Mouse (Mus musculus) lung, adult 2 months (tissue): ENCODE data around the gene Gm6034.
"Not testable (repeated sequence)": the region's sequence is repeated elsewhere in the genome, so short reads cannot be mapped to it uniquely, and the experiment has no call there.

Source experiments
- CTCF ChIP-seq: fragments of 200-500 bp; IDR thresholded peaks from 2 replicates; pipeline ENCODE4 v1.5.1; 2011; ENCODE audit warnings: mild to moderate bottlenecking, low read length, control low read depth; ENCODE audit not compliant: insufficient read depth
- POLR2A ChIP-seq: fragments of 200-500 bp; IDR thresholded peaks from 2 replicates; pipeline ENCODE4 v1.6.1; 2011; ENCODE audit warnings: low read depth, mild to moderate bottlenecking, control low read depth, low read length, borderline replicate concordance; ENCODE audit errors: extremely low read depth

DNA sequence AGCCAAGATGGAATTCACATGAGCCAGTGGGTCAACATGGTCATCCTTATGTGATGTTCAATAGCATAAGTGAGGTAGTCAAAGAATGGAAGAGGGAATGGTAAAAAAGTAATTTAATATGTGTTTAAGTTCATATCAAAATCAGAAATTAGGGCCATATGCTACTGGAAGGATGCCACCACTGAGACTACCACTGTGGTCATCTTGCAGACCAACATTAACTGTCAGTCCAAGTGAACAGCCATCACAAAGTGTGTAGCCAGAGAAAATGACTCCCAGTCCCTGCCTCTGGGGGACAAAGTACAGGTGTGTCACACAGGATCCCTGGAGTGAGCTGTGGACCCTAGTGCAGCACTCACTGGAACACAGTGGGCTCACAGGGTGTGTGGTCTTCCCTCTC, 39.1 kb downstream of the Gm6034 start:
- not testable (repeated sequence) for TF ChIP-seq POLR2A, CTCF
